Mouse (Mus musculus): Measurements from ENCODE around the gene Otud3.
"Not testable (repeated sequence)": the region's sequence is repeated elsewhere in the genome, so short reads cannot be mapped to it uniquely, and the experiment has no call there.

Gene Otud3

GRCm38 (mm10) chr4:138892655-138893054 lies 21.1 kb downstream of the Otud3 start:
- no peak for DNase-seq (ENCODE audit: extremely low spot score)

- no peak for DNase-seq (ENCODE audit: extremely low spot score)
These were observed 24.1 kb downstream of the Otud3 start for GRCm38 (mm10) chr4:138889635-138890034.

- DNase-seq (ENCODE audit: extremely low spot score): no peak
These were observed 24.6 kb downstream of the Otud3 start for GRCm38 (mm10) chr4:138889165-138889564.

GRCm38 (mm10) chr4:138884261-138884660 lies 29.5 kb downstream of the Otud3 start:
- DNase-seq (ENCODE audit: extremely low spot score): peak; percentile 76

GRCm38 (mm10) chr4:138882179-138882578 lies 31.6 kb downstream of the Otud3 start:
- peak; percentile 33 for DNase-seq (ENCODE audit: extremely low spot score)

- no peak for DNase-seq (ENCODE audit: extremely low spot score)
These were observed 32.7 kb downstream of the Otud3 start for GRCm38 (mm10) chr4:138880811-138881584.

- DNase-seq (ENCODE audit: extremely low spot score): no peak
These were observed 33.9 kb downstream of the Otud3 start for GRCm38 (mm10) chr4:138879808-138880207.

GRCm38 (mm10) chr4:138878783-138879182 lies 35.0 kb downstream of the Otud3 start:
- DNase-seq (ENCODE audit: extremely low spot score): no peak

GRCm38 (mm10) chr4:138877731-138878130 lies 36.0 kb downstream of the Otud3 start, which contains the start of gene Pla2g2e:
Pla2g2e (plus strand) TSS chr4:138877942.
- no peak for DNase-seq (ENCODE audit: extremely low spot score)

GRCm38 (mm10) chr4:138875986-138876385 lies 37.8 kb downstream of the Otud3 start:
- no peak for DNase-seq (ENCODE audit: extremely low spot score)

GRCm38 (mm10) chr4:138875275-138875674 lies 38.5 kb downstream of the Otud3 start:
- not testable (repeated sequence) for DNase-seq (ENCODE audit: extremely low spot score)

- DNase-seq (ENCODE audit: extremely low spot score): no peak
These were observed 39.9 kb downstream of the Otud3 start, which contains the start of gene Gm13030 for GRCm38 (mm10) chr4:138873864-138874263. Gm13030 (minus strand) TSS chr4:138873964.

GRCm38 (mm10) chr4:138868666-138869065 lies 45.1 kb downstream of the Otud3 start:
- peak; percentile 19 for DNase-seq (ENCODE audit: extremely low spot score)

GRCm38 (mm10) chr4:138866413-138866812 lies 47.3 kb downstream of the Otud3 start:
- peak; percentile 77 for DNase-seq (ENCODE audit: extremely low spot score)

- no peak for DNase-seq (ENCODE audit: extremely low spot score)
These were observed 47.8 kb downstream of the Otud3 start for GRCm38 (mm10) chr4:138865991-138866390.

GRCm38 (mm10) chr4:138865092-138865491 lies 48.7 kb downstream of the Otud3 start:
- no peak for DNase-seq (ENCODE audit: extremely low spot score)

GRCm38 (mm10) chr4:138863344-138863998 lies 50.3 kb downstream of the Otud3 start, which contains the start of gene Pla2g5:
Pla2g5 (minus strand) TSS chr4:138863482.
- no peak for DNase-seq (ENCODE audit: extremely low spot score)

- peak; percentile 88 for DNase-seq (ENCODE audit: extremely low spot score)
These were observed 54.0 kb downstream of the Otud3 start for GRCm38 (mm10) chr4:138859728-138860127.

- peak; percentile 64 for DNase-seq (ENCODE audit: extremely low spot score)
These were observed 54.5 kb downstream of the Otud3 start for GRCm38 (mm10) chr4:138859245-138859644.

GRCm38 (mm10) chr4:138858446-138858845 lies 55.3 kb downstream of the Otud3 start:
- no peak for DNase-seq (ENCODE audit: extremely low spot score)

- no peak for DNase-seq (ENCODE audit: extremely low spot score)
These were observed 56.2 kb downstream of the Otud3 start for GRCm38 (mm10) chr4:138857576-138857975.

GRCm38 (mm10) chr4:138856491-138856890 lies 57.3 kb downstream of the Otud3 start:
- DNase-seq (ENCODE audit: extremely low spot score): peak; percentile 75

GRCm38 (mm10) chr4:138855092-138855632 lies 58.6 kb downstream of the Otud3 start:
- no peak for DNase-seq (ENCODE audit: extremely low spot score)

All from embryo, embryonic 9.5 days (tissue).